Mouse (Mus musculus): ENCODE results near the gene Gsta4.
"Not testable (repeated sequence)": the region's sequence is repeated elsewhere in the genome, so short reads cannot be mapped to it uniquely, and the experiment has no call there.

The Gsta4 gene

DNA sequence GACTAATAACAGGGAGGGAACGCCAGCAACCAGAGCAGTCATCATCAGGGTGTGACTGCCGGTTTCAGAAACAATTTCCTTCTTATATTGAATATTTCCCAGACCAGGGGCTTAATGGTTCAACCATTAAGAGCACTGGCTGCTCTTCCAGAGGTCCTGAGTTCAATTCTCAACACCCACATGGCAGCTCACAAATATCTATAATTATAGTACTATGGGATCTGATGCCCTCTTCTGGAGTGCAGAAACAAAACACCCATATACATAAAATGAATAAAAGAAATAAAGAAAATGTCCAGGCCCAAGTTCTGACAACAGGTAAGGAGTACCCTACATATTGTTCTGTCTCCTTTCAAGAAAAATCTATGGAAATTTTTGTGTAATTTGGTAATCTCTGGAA, 3.5 kb upstream of the Gsta4 start:
- DNase-seq (ENCODE audit: low spot score), result no peak

GRCm38 (mm10) chr9:78185686-78186085, 3.1 kb downstream of the Gsta4 start:
- no peak for DNase-seq (ENCODE audit: low spot score)

- no peak for DNase-seq (ENCODE audit: low spot score)
These were observed 6.3 kb downstream of the Gsta4 start for GRCm38 (mm10) chr9:78188910-78189309.

DNA sequence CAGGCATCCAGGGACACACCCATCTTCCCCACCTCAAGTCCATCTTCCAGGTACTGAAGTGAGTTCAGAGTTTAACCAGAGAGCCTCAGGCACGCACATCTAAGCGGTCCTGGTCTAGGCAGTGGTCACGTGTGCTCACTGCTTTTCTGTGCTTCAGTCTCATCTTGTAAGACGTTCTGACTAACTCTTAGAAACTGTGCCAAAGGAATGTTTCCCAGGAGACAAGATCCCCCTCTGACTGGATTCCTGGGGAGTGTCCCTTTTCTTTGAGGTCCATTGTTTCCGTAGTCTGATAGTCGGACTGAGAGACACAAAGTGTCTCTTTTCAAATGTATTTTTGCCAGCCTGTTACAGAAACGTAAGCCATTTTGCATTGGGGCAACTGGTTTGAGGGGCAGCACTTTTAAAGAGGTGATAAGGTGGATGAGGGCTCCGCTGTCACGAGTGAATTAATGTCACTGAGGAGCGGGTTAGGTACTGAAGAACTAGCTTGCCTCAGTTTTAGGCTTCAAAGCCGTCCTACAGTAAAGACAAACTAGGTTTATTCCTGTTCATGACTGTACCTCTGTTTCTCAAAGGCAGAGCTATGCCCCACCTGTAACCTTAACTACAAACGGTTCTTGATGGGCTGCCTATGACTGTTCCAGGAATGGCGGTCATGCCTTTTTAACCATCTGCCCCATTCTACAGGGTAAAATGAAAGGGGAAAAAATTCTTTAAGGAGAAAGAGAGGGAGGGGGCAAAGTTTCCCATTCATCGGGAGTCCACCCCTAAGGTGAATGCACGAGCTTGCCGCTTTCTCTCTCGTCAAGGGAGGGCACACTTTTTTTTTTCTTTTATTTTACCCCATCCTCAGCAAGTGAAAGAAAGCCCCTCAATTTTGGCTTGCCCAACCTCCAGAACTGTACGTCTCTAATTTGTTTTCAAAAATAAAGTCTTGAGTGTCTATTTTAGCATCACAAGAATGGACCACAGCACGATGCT, 8.4 kb downstream of the Gsta4 start:
- DNase-seq (ENCODE audit: low spot score), result no peak

DNA sequence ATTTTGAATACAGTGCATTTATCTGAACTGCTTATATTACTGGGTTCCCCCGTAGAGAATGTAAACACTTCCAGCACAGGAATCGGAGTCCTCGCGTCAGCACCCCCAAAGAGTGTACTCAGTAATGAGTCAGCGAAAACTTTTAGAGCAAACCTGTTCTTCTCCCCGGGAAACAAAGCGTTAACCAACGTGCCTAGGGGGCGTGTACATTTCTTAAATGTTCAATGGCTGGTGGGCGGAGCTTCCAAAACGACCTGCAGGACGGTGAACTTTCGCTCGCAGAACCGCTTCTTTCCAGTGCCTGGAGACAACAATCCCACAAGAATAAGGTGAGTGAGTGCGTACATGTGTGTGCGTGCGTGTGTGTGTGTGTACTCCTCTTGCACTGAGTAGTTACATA, 9.2 kb downstream of the Gsta4 start:
- peak; percentile 60 for DNase-seq (ENCODE audit: low spot score)

DNA sequence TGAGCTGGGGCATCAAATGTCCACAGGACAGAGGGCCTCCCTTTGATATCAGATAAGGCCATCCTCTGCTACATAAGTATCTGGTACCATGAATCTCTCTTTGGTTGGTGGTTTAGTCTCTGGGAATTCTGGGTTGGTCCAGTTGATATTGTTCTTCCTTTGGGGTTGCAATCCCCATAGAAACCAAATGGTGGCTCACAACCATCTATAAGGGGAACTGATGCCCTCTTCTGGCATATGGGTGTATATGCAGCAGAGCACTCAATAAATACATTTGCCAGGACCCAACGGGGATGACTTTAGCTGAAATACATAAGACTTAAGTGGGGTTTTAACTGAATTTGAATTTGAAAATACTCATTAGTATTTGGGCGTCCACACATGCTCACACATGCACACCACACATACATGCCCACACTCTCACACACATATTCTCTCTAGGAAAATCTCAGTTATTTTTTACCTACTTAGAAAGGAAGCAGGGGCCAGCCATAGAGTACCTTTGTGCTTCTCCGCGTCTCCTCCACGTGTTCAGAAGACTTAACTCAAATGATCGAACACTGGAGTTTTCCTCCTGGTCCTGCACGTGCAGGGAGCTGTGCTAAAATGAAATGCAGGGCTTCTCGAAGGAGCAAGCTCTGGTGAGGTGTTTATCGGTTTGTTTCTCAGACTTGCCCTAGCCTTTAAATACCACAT, 11.5 kb downstream of the Gsta4 start:
- no peak for DNase-seq (ENCODE audit: low spot score)

GRCm38 (mm10) chr9:78195034-78195433, 12.5 kb downstream of the Gsta4 start:
- DNase-seq (ENCODE audit: low spot score), result no peak

GRCm38 (mm10) chr9:78197801-78198200, 15.2 kb downstream of the Gsta4 start:
- no peak for DNase-seq (ENCODE audit: low spot score)

DNA sequence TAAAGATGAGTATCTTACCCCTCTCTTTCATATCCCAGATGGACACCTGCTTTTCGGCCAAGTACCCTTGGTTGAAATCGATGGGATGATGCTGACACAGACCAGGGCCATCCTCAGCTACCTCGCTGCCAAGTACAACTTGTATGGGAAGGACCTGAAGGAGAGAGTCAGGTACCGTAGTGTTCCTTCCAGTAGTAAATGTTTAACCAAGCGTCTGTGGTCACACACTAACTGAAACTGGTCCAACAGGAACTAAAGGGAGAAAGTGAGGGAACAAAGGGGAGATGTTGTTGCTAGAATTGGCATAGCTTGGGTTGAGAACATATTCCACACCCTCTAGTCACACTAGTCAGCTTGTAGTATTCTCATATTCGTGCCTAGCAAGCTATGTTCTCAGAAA, 21.6 kb downstream of the Gsta4 start:
- no peak for DNase-seq (ENCODE audit: low spot score)

DNA sequence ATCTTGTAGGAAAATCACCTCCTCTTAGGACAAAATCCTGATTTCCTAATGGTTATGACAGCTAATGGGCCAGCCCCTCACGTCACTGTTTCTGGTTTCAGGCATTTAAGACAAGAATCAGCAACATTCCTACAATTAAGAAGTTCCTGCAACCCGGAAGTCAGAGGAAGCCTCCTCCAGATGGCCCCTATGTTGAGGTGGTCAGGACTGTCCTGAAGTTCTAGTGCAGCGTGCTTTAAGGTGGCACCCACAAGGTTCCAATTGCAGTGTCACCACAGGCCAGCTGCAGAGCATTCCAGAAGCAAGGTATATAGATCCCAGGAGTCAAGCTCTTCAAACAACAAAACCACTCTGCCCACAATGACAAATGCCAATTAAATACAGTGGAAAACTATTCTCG, 26.4 kb downstream of the Gsta4 start:
- DNase-seq (ENCODE audit: low spot score), result no peak

DNA sequence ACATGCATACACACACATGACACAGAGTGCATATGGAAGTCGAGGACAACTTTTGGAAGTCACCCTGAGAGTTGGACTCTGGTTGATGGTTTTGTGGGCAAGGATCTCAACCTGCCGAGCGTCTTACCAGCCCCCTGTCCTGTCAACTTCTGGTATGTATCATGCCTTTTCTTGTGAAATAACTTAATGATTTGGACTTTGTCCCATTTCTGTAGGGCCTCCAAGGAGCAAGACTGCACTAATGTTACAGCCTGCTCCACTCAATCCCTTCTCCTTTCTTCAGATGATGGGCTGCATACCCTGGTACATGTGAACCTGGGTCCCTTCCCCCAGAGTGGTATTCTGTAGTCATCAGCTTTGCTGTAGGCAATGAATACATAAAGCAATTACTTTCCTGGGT, 27.5 kb downstream of the Gsta4 start:
- no peak for DNase-seq (ENCODE audit: low spot score)

GRCm38 (mm10) chr9:78210821-78211220, 28.2 kb downstream of the Gsta4 start:
- DNase-seq (ENCODE audit: low spot score), result no peak

DNA sequence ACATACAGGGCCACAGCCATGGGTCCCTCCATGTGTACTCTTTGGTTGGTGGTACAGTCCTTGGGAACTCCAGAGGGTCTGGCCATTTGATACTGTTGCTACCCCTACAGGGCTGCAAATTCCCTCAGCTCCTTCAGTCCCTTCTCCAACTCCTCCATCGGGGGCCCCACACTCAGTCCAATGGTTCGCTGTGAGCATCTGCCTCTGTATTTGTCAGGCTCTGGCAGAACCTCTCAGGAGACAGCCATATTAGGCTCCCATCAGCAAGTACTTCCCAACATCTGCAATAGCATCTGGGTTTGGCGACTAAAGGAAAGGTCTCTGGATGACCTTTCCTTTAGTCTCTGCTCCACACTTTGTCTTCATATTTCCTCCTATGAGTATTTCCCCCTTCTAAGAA, 28.9 kb downstream of the Gsta4 start:
- no peak for DNase-seq (ENCODE audit: low spot score)

GRCm38 (mm10) chr9:78212341-78213049, 29.9 kb downstream of the Gsta4 start:
- no peak for DNase-seq (ENCODE audit: low spot score)

GRCm38 (mm10) chr9:78217074-78217473, 34.5 kb downstream of the Gsta4 start:
- no peak for DNase-seq (ENCODE audit: low spot score)

GRCm38 (mm10) chr9:78222616-78223015, 40.0 kb downstream of the Gsta4 start:
- DNase-seq (ENCODE audit: low spot score), result no peak

DNA sequence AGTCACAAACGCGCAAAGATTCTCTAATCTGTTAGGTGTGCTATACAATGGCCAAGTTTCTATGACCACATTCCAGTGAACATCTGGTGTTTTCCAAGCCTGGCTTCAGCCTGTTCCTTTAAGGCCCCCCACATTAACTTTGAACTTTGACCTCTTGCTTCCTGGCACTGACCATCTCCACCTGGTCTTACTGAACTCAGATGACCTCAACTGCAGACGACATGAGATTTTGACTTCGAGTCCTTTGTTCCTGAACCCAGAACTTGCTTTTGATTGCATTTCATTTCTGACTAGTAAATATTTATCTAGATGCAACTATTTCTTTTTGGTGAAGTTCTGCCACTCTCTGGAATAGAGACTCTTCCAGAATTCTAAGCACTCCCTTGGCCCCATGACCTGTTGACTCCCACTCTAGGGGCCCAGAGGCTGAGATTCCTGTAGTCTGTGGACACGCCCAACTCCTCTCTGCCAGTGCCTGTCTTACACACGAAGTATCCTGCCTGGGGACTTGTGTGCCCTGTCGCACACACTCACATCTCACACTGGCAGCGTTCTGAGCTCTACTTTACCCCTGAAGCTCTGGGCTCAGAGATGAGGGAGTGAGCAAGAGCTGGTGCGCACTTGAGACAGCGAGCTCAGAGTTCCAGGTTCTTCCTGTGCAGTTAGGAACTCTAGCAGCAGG, 40.8 kb downstream of the Gsta4 start:
- no peak for DNase-seq (ENCODE audit: low spot score)

- no peak for DNase-seq (ENCODE audit: low spot score)
These were observed 41.8 kb downstream of the Gsta4 start for GRCm38 (mm10) chr9:78224418-78224817.

DNA sequence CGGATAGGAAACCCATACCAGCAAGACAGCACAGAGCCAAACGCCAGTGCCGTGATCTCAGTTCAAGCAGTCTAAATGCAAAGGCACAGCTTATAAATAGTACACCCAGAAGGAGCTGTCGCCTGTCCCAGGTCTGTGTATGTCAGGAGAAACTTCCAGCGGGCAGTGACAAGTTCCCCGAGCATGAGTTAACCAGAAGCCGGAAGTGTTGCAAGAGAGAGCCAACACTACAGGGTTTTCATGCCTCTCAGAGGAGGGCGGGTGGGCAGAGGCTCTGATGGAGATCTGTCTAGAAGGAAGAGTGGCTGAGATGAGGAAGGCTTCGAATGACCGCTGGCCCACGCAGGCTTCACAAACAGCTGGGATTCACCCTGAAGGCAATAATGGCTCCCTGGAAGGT, 42.7 kb downstream of the Gsta4 start:
- DNase-seq (ENCODE audit: low spot score), result no peak

GRCm38 (mm10) chr9:78228122-78228521, 45.5 kb downstream of the Gsta4 start:
- DNase-seq (ENCODE audit: low spot score), result no peak

DNA sequence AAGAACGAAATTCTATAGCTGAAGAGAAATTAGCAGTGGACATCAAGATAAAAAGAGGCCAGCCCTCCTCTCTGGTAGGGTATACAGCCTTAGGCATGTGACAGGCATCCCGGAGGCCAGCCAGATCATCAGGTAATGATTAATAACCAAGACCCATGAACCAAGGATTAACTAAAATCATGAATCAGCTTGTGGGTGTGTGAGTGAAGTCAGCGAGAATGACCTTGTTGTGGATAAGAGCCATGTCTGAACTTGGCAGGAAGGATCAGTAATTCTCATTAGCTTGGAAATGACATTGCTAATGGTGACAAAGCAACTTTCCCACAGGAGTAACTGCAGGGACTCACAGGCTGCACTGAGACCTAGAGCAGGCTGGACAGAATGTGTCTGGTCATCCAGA, 47.1 kb downstream of the Gsta4 start:
- not testable (repeated sequence) for DNase-seq (ENCODE audit: low spot score)

DNA sequence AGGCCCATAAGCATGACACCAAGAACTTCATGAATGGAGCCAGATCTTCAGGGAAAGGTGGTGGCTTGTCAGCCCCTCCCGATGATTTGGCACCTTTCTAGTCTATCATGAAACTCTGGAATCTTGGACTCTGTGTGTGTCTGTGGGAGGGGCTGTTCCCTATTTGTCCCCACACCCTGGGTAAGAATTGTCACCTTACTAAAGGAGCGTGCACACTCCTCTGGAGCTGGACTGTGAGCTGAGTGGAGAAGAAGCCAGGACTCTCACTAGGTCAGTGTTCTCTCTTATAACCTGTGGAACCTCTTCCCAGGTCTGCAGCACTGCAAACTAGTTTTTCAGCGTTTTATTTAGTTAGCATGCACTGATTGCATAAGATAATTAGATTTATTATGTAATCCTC, 47.9 kb downstream of the Gsta4 start, which contains the start of gene Gsta1:
TSS of gene Gsta1 (plus strand) at position 196 of the 400 bp plus-strand sequence.
- not testable (repeated sequence) for DNase-seq (ENCODE audit: low spot score)

Data from ovary, postnatal 36 days (tissue).